Mouse (Mus musculus): Measurements from ENCODE around the gene Astn2. TPM values are rescaled to one million over a fixed set of nuclear protein-coding genes. Genes with fewer than 3 reads are reported as not detected.

The Astn2 gene
- polyA plus RNA-seq (2015; fragmentation: Nextera tagmentation; extraction: Ambion mirVana) = 0.62 and 0.81 TPM in 2 replicates

DNA sequence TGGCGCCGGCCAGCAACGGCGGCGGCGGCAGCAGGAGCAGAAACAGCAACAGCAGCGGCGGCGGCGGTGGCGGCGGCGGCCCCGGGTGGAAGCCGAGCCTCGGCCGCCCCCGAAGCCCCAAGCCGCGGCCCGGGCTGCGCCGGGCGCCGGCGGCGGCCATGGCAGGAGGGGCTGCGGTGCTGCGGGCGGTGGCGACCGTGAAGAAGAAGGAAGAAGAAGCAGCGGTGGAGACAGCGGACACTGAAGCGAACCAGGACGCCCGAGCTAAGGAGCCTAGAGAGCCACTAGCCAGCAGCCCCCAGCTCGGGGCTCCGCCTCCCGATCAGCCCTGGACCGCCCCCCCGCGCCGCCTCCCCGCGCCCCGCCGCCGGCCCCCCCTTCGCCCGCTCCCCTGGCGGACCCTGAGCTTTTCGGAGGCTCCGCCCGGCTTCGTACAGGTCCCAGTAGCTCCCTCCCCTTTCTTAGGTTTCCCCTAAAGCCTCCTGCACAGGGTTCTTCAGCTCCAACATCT lies at the start of gene Astn2:
Gene Astn2, minus strand, starts transcription at position 411 of the 511 bp plus-strand sequence.
- peak within 1 kb of the TSS; percentile 89 for H3K9ac ChIP-seq
- peak within 1 kb of the TSS; percentile 98 for H3K4me2 ChIP-seq
- peaks cover 9% of the 10 kb centered on the region; the same call in 1 of the 2 replicates for H3K27me3 ChIP-seq
- peaks cover 31% of the 10 kb centered on the region for H3K4me1 ChIP-seq
- peak within 1 kb of the TSS; percentile 79 for H3K4me3 ChIP-seq
- peak within 1 kb of the TSS; percentile 61; the same call in 1 of the 2 replicates for H3K27ac ChIP-seq
- ATAC-seq = peak; percentile 63
- no peaks in the 10 kb centered on the region for H3K9me3 ChIP-seq (replicated peaks)
- H3K36me3 ChIP-seq (ENCODE audit: poor library complexity, severe bottlenecking) = no peaks in the 10 kb centered on the region
- WGBS = 0% methylated on average over 9 of the region's 56 CpGs

DNA sequence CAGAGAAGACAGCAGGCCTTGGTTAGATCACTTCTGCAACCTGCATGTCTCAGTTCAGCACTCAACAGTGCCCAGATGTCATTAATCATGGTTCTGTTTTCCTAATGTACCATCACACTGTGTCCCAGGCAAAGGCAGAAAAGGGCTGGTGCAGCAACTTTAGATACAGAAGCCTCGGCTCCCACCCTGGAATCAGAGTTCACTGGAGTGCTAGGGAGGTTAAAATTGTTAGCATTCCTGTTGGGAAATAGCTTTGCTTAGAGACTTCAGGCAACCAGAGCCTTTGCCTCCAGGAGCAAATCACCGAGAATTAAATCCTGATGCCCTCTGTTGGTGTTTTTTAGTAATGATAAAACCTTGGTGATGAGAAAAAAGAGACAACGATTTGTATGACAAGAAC lies 45.7 kb upstream of the Astn2 start:
- Histone ChIP-seq H3K27me3 (no peaks in the 10 kb centered on the region), H3K27ac (no peak overlapping the region), H3K4me3 (no peak overlapping the region), H3K4me2 (no peak overlapping the region), H3K36me3 (ENCODE audit: poor library complexity, severe bottlenecking) (no peaks in the 10 kb centered on the region), H3K4me1 (no peaks in the 10 kb centered on the region), H3K9me3 (replicated peaks) (no peaks in the 10 kb centered on the region), H3K9ac (no peak overlapping the region)
- WGBS = 47% methylated on average over 3 of the region's 3 CpGs
- no peak for ATAC-seq

DNA sequence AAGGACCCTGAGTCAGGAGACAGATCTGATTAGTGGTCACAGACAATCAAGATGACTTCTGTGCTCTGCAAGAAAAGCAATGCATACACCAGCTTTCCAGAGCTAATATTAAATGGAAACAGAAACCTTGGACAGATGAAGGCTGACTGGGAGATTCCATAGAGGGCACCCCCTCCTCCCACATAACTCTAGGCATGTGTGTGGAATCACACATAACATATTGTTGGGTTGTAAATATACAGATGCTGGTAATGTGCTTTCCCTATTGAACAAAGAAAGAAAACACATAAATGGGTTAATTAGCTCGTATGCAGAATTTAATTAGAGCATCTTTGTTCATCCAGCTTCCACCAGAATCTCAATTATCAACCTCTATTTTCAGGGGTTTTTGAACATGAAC lies 26.8 kb upstream of the Astn2 start:
- H3K4me3 ChIP-seq = no peak overlapping the region
- no peak overlapping the region for H3K9ac ChIP-seq
- 0 out of 2 replicates have a peak overlapping the region, but pooled peaks have one; percentile 19 for H3K27ac ChIP-seq
- H3K4me1 ChIP-seq = peaks cover 7% of the 10 kb centered on the region
- WGBS = 31% methylated on average over 1 of the region's 1 CpGs
- ATAC-seq = peak; percentile 85
- no peaks in the 10 kb centered on the region for H3K36me3 ChIP-seq (ENCODE audit: poor library complexity, severe bottlenecking)
- no peaks in the 10 kb centered on the region for H3K9me3 ChIP-seq (replicated peaks)
- H3K4me2 ChIP-seq = no peak overlapping the region
- no peaks in the 10 kb centered on the region for H3K27me3 ChIP-seq

DNA sequence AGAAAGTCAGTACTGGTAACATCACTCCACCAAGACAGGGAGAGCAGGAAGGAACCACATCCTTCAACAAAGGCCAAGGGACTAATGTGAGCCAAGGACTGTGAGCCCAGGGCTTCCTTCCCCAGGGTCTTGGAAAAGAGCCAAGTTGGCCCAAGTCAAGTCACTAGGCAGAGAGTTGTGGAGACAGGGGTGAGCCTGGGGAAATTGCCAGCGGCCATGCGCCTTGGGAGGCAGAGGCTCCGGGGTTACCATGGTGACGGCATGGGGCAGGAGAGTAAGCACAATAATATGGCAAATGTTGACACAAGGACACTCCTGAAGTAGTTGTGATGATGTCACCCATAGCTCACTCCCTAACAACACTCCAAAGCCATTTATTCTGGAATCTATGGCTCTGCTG lies 21.4 kb upstream of the Astn2 start:
- 70% methylated on average over 4 of the region's 4 CpGs for WGBS
- H3K27ac ChIP-seq = no peak overlapping the region
- H3K27me3 ChIP-seq = no peaks in the 10 kb centered on the region
- no peak overlapping the region for H3K9ac ChIP-seq
- H3K4me1 ChIP-seq = peaks cover 3% of the 10 kb centered on the region
- ATAC-seq = peak; percentile 16; the same call in 1 of the 2 replicates
- H3K36me3 ChIP-seq (ENCODE audit: poor library complexity, severe bottlenecking) = no peaks in the 10 kb centered on the region
- H3K9me3 ChIP-seq (replicated peaks) = no peaks in the 10 kb centered on the region
- no peak overlapping the region for H3K4me3 ChIP-seq
- H3K4me2 ChIP-seq = no peak overlapping the region

DNA sequence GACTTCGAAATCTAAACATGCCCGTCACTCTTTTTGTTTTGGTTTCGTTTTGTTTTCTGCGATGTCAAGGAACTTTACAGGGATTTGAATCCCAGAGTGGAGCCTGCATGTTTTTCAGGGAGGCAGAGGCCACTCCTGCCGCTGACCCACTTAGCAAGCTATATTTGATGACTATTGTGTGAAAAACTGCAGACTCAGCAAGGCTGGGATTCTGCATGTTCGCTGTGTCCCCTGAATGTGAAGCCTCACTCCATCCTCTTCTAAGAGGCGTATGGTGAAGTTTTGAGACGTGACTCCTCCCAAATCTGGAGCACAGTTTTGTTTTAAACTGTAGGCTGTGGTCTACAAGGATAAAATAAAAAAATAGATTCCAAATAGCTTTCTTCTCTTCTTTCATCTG lies 10.4 kb upstream of the Astn2 start:
- H3K4me2 ChIP-seq = no peak overlapping the region
- no peak overlapping the region for H3K9ac ChIP-seq
- no peak overlapping the region for H3K4me3 ChIP-seq
- no peaks in the 10 kb centered on the region for H3K9me3 ChIP-seq (replicated peaks)
- no peak overlapping the region for H3K27ac ChIP-seq
- no peak for ATAC-seq
- H3K36me3 ChIP-seq (ENCODE audit: poor library complexity, severe bottlenecking) = no peaks in the 10 kb centered on the region
- no peaks in the 10 kb centered on the region for H3K27me3 ChIP-seq
- H3K4me1 ChIP-seq = peaks cover 8% of the 10 kb centered on the region
- WGBS = 74% methylated on average over 8 of the region's 8 CpGs

DNA sequence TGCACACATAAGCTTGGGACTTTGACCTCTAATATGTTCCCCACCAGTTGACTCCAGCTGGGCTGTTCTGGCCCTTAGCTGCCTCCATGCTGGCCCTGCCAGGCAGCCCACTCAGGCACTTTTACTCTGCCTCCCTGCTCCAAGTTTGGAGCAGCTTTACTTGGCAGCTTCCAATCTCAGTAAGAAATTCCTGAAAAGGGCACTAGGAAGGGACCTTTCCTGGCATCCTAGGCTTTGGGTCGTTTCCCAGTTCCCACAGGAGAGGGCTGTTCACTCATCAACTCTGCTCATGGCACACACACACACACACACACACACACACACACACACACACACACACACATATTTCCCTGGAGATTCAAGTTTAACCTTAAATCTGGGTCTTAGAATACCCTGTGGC lies 675 bp upstream of the Astn2 start:
- no peak overlapping the region for H3K9ac ChIP-seq
- ATAC-seq = no peak

DNA sequence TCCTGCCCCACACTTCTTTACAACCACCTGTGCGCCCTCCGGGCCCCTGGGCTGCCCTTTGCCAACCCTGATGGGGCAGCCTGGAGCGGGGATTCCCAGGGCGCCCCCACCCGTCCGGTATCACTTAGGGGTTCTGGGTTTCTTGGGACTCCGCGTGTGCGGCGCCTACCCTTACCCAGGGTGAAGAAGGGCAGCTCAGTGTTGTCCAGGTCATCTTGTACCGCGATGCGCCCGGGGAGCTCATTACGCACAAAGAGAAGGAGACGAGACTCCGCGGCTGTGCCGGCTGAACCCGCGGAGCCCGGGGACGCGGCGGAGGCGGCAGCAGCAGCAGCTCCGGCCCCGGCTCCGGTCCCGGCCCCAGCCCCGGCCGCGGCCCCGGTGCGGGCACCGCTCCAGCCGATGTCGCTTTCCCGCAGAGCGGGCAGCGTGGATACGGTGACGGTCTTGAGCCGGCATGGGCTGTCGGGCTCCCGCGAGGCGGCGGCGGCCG lies 657 bp downstream of the Astn2 start:
- peaks cover 9% of the 10 kb centered on the region; the same call in 1 of the 2 replicates for H3K27me3 ChIP-seq
- peak overlapping the region; percentile 98 for H3K4me2 ChIP-seq
- H3K27ac ChIP-seq = peak overlapping the region; percentile 61; the same call in 1 of the 2 replicates
- H3K9me3 ChIP-seq (replicated peaks) = no peaks in the 10 kb centered on the region
- peaks cover 31% of the 10 kb centered on the region for H3K4me1 ChIP-seq
- H3K36me3 ChIP-seq (ENCODE audit: poor library complexity, severe bottlenecking) = no peaks in the 10 kb centered on the region
- peak overlapping the region; percentile 89 for H3K9ac ChIP-seq
- WGBS = under 1% methylated on average over 49 of the region's 51 CpGs
- H3K4me3 ChIP-seq = peak overlapping the region; percentile 79
- ATAC-seq = peak; percentile 48

More for the DNA sequence above, 675 bp upstream of the Astn2 start:
- no peaks in the 10 kb centered on the region for H3K9me3 ChIP-seq (replicated peaks)
- WGBS = 38% methylated on average over 1 of the region's 1 CpGs
- peaks cover 9% of the 10 kb centered on the region; the same call in 1 of the 2 replicates for H3K27me3 ChIP-seq
- H3K4me2 ChIP-seq = no peak overlapping the region
- H3K36me3 ChIP-seq (ENCODE audit: poor library complexity, severe bottlenecking) = no peaks in the 10 kb centered on the region
- H3K4me3 ChIP-seq = no peak overlapping the region
- peaks cover 31% of the 10 kb centered on the region for H3K4me1 ChIP-seq
- no peak overlapping the region for H3K27ac ChIP-seq

DNA sequence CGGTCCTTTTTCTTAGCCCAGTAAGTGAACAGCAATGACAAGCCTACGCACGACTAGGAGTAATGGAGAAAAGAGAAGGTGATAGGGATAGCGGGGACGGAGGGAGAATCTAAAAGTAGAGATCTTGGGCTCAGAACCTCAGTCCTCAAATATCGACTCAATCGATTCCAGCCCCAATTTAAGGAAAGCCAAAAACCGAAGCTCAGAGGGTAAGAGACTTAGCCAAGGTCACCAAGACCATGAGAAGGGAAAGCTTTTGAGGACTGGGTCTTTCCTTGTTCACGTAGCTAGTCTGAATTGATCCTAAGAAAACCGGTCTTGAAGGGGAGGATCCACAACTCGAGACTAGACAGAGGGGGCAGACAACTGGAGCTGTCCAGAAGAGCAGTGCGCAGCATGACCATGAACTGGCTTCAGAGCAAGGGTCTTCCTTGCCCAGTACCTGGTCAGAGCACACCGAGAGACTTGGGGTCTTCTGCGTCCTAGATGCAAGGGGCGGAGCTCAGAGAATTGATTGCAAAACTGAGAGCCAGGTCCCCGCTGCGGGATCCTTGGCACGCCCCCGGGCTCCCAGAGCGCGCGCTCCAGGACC lies 1.2 kb downstream of the Astn2 start:
- no peaks in the 10 kb centered on the region for H3K9me3 ChIP-seq (replicated peaks)
- H3K4me1 ChIP-seq = peaks cover 31% of the 10 kb centered on the region
- H3K4me2 ChIP-seq = peak overlapping the region; percentile 98
- peak overlapping the region; percentile 79 for H3K4me3 ChIP-seq
- ATAC-seq = peak; percentile 3; the same call in 1 of the 2 replicates
- H3K27ac ChIP-seq = no peak overlapping the region
- H3K27me3 ChIP-seq = peaks cover 9% of the 10 kb centered on the region; the same call in 1 of the 2 replicates
- H3K9ac ChIP-seq = peak overlapping the region; percentile 89
- WGBS = under 1% methylated on average over 22 of the region's 22 CpGs
- H3K36me3 ChIP-seq (ENCODE audit: poor library complexity, severe bottlenecking) = no peaks in the 10 kb centered on the region

DNA sequence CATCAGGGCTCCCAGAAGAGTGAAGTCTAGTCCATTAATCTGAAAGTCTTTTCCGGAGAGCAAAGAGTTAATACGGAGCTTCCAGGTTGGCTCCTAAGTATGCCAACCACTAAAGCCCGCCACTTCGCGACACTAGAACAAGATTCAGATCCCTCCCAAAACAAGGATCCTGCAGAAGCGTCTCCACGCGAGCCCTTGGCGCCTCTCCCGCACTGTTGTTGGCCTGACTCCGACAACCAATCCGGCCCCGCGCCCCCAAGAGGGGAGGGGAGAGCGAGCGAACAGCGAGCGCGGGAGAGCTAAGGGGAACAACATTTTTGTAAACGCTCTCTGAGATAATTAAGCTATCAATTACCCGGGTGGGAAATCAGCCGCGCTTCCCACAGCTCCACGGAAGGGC lies 1.8 kb downstream of the Astn2 start:
- H3K36me3 ChIP-seq (ENCODE audit: poor library complexity, severe bottlenecking) = no peaks in the 10 kb centered on the region
- WGBS = under 1% methylated on average over 24 of the region's 24 CpGs
- no peaks in the 10 kb centered on the region for H3K9me3 ChIP-seq (replicated peaks)
- H3K4me1 ChIP-seq = peaks cover 31% of the 10 kb centered on the region
- peak overlapping the region; percentile 98 for H3K4me2 ChIP-seq
- no peak overlapping the region for H3K27ac ChIP-seq
- H3K9ac ChIP-seq = peak overlapping the region; percentile 89
- H3K27me3 ChIP-seq = peaks cover 9% of the 10 kb centered on the region; the same call in 1 of the 2 replicates
- ATAC-seq = peak; percentile 2; the same call in 1 of the 2 replicates
- peak overlapping the region; percentile 79 for H3K4me3 ChIP-seq

DNA sequence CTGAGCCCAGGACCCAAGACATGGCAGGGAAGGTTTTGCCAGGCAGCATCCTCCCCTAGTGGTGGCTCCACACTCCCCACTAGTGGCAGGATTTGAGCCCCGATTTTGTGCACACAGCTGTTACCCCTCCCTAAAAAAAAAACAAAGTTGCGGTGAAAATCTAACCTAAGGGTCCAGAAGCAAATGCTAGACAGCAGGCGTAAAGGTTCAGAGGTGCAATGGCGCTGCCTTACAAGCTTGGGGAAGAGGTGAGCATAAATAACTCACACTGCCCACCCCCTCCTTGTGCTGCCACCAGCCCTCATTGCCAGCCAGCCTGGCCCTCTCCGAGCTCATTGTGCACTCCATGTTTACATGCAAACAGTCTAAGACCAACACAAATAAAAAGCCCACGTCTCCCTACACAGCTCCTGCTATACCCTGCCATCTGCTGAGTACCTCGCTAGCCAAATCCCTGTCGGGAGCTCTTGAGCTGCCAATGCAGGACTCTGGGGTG lies 3.2 kb downstream of the Astn2 start:
- Histone ChIP-seq H3K36me3 (ENCODE audit: poor library complexity, severe bottlenecking) (no peaks in the 10 kb centered on the region), H3K4me1 (peaks cover 31% of the 10 kb centered on the region), H3K4me3 (peak overlapping the region; percentile 17), H3K4me2 (peak overlapping the region; percentile 98), H3K9ac (no peak overlapping the region), H3K9me3 (replicated peaks) (no peaks in the 10 kb centered on the region), H3K27me3 (peaks cover 9% of the 10 kb centered on the region; the same call in 1 of the 2 replicates), H3K27ac (no peak overlapping the region)
- ATAC-seq = peak; percentile 87
- 13% methylated on average over 8 of the region's 8 CpGs for WGBS

DNA sequence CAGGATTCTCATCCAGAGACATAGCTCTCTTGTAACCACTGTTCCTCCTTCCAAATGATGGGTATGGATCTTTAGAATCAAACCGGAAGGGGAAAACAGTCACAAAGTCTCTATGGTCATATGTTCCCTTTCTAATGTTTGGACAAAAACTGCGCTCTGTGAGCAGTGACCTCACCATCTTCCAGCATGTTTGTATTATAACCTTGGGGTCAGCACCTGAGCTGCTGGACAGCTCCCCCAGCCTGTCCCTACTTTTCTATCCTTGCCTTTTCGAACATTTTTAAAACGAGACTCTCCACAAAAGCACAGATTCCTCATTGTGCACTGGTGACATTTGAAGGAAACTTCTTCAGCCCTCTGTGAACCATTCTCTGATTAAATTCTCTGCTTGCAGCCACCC lies 5.3 kb downstream of the Astn2 start:
- Histone ChIP-seq H3K36me3 (ENCODE audit: poor library complexity, severe bottlenecking) (no peaks in the 10 kb centered on the region), H3K9me3 (replicated peaks) (no peaks in the 10 kb centered on the region), H3K27me3 (peaks cover 3% of the 10 kb centered on the region; the same call in 1 of the 2 replicates), H3K9ac (no peak overlapping the region), H3K4me1 (peaks cover 27% of the 10 kb centered on the region), H3K27ac (no peak overlapping the region), H3K4me2 (no peak overlapping the region), H3K4me3 (no peak overlapping the region)
- 54% methylated on average over 4 of the region's 4 CpGs for WGBS
- ATAC-seq = no peak

DNA sequence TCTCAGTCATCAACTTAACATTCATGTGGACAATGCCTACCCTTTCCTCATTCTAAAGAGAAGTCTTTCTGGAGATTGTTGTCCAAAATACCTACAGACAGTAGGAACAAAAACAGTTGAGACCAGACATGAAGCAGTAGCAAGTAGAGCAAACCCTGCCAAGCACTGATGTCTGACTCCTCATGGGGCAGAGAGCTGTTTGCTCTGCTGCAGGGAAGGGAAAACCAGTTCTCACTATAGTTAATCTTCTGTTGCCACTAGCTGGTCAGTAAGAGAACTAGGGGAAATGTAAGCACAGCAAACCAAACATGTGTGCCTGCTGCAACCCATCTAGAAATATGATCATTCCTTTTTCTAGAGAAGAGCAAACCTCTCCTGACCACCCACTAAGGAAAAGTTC lies 7.2 kb downstream of the Astn2 start:
- H3K4me1 ChIP-seq = peaks cover 11% of the 10 kb centered on the region
- ATAC-seq = no peak
- no peaks in the 10 kb centered on the region for H3K9me3 ChIP-seq (replicated peaks)
- no peak overlapping the region for H3K9ac ChIP-seq
- no peaks in the 10 kb centered on the region for H3K36me3 ChIP-seq (ENCODE audit: poor library complexity, severe bottlenecking)
- no peak overlapping the region for H3K4me3 ChIP-seq
- H3K27ac ChIP-seq = no peak overlapping the region
- no peak overlapping the region for H3K4me2 ChIP-seq
- peaks cover 3% of the 10 kb centered on the region; the same call in 1 of the 2 replicates for H3K27me3 ChIP-seq

Measured in forebrain, embryonic 13.5 days (tissue).